Mouse (Mus musculus): ENCODE results near the gene Rap1a. TPM values are rescaled to one million over a fixed set of nuclear protein-coding genes. Genes with fewer than 3 reads are reported as not detected.

The Rap1a gene
- polyA plus RNA-seq, 1 experiment, result 6.9 TPM

- Histone ChIP-seq H3K27ac (ENCODE audit: control insufficient read depth, insufficient read depth, low read depth, low read length) (no peak overlapping the region), H3K27me3 (ENCODE audit: control insufficient read depth, insufficient read depth, low read length) (no peaks in the 10 kb centered on the region), H3K4me3 (ENCODE audit: control insufficient read depth, low read depth, low read length) (no peak overlapping the region), H3K4me1 (ENCODE audit: control insufficient read depth, insufficient read depth, low read length) (no peaks in the 10 kb centered on the region), H3K36me3 (ENCODE audit: control insufficient read depth, insufficient read depth, low read length) (no peaks in the 10 kb centered on the region)
- no peak for TF ChIP-seq CTCF (IDR thresholded peaks at IDR 0.05; ENCODE audit: control insufficient read depth, insufficient read depth, insufficient replicate concordance, low read depth, low read length)
- TF ChIP-seq POLR2A (IDR thresholded peaks at IDR 0.05; ENCODE audit: control insufficient read depth, low read depth, low read length), result no peak
Measured at GRCm38 (mm10) chr3:105758658-105759057, 42.5 kb downstream of the Rap1a start.

DNA sequence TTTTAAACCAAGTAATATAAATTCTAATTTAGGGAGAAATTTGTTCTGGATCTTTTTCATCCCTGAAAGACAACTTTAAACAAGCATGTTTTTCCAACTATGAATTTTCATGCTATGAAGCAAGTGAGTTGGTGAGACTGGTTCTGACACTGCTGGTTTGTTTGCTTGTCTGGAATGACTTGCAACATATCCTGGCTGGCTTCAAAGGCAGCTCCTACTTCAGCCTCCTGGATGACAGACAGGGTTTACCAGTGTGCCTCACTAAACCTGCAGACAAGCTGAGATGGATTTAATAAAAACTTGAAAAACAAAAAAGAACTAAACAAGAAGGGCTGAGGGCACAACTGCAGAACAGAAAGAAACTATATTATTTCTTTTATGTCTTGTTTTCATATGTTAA is 43.0 kb downstream of the Rap1a start:
- Histone ChIP-seq H3K27ac (ENCODE audit: control insufficient read depth, insufficient read depth, low read depth, low read length) (no peak overlapping the region), H3K27me3 (ENCODE audit: control insufficient read depth, insufficient read depth, low read length) (no peaks in the 10 kb centered on the region), H3K4me3 (ENCODE audit: control insufficient read depth, low read depth, low read length) (no peak overlapping the region), H3K36me3 (ENCODE audit: control insufficient read depth, insufficient read depth, low read length) (no peaks in the 10 kb centered on the region), H3K4me1 (ENCODE audit: control insufficient read depth, insufficient read depth, low read length) (no peaks in the 10 kb centered on the region)
- TF ChIP-seq POLR2A (IDR thresholded peaks at IDR 0.05; ENCODE audit: control insufficient read depth, low read depth, low read length), result no peak
- no peak for TF ChIP-seq CTCF (IDR thresholded peaks at IDR 0.05; ENCODE audit: control insufficient read depth, insufficient read depth, insufficient replicate concordance, low read depth, low read length)

GRCm38 (mm10) chr3:105757323-105758083 is 43.6 kb downstream of the Rap1a start:
- TF ChIP-seq POLR2A (IDR thresholded peaks at IDR 0.05; ENCODE audit: control insufficient read depth, low read depth, low read length), result no peak
- TF ChIP-seq CTCF (IDR thresholded peaks at IDR 0.05; ENCODE audit: control insufficient read depth, insufficient read depth, insufficient replicate concordance, low read depth, low read length), result no peak
- no peaks in the 10 kb centered on the region for H3K4me1 ChIP-seq (ENCODE audit: control insufficient read depth, insufficient read depth, low read length)
- H3K36me3 ChIP-seq (ENCODE audit: control insufficient read depth, insufficient read depth, low read length), result no peaks in the 10 kb centered on the region
- no peak overlapping the region for H3K4me3 ChIP-seq (ENCODE audit: control insufficient read depth, low read depth, low read length)
- H3K27me3 ChIP-seq (ENCODE audit: control insufficient read depth, insufficient read depth, low read length), result no peaks in the 10 kb centered on the region
- H3K27ac ChIP-seq (ENCODE audit: control insufficient read depth, insufficient read depth, low read depth, low read length), result no peak overlapping the region

- no peaks in the 10 kb centered on the region for H3K4me1 ChIP-seq (ENCODE audit: control insufficient read depth, insufficient read depth, low read length)
- no peaks in the 10 kb centered on the region for H3K36me3 ChIP-seq (ENCODE audit: control insufficient read depth, insufficient read depth, low read length)
- no peak overlapping the region for H3K27ac ChIP-seq (ENCODE audit: control insufficient read depth, insufficient read depth, low read depth, low read length)
- no peak for TF ChIP-seq CTCF (IDR thresholded peaks at IDR 0.05; ENCODE audit: control insufficient read depth, insufficient read depth, insufficient replicate concordance, low read depth, low read length)
- no peak for TF ChIP-seq POLR2A (IDR thresholded peaks at IDR 0.05; ENCODE audit: control insufficient read depth, low read depth, low read length)
- H3K27me3 ChIP-seq (ENCODE audit: control insufficient read depth, insufficient read depth, low read length), result no peaks in the 10 kb centered on the region
- no peak overlapping the region for H3K4me3 ChIP-seq (ENCODE audit: control insufficient read depth, low read depth, low read length)
Measured at GRCm38 (mm10) chr3:105756505-105756904, 44.6 kb downstream of the Rap1a start.

- no peak for TF ChIP-seq POLR2A (IDR thresholded peaks at IDR 0.05; ENCODE audit: control insufficient read depth, low read depth, low read length)
- no peak for TF ChIP-seq CTCF (IDR thresholded peaks at IDR 0.05; ENCODE audit: control insufficient read depth, insufficient read depth, insufficient replicate concordance, low read depth, low read length)
- no peaks in the 10 kb centered on the region for H3K4me1 ChIP-seq (ENCODE audit: control insufficient read depth, insufficient read depth, low read length)
Measured at GRCm38 (mm10) chr3:105755123-105755522, 46.0 kb downstream of the Rap1a start.

DNA sequence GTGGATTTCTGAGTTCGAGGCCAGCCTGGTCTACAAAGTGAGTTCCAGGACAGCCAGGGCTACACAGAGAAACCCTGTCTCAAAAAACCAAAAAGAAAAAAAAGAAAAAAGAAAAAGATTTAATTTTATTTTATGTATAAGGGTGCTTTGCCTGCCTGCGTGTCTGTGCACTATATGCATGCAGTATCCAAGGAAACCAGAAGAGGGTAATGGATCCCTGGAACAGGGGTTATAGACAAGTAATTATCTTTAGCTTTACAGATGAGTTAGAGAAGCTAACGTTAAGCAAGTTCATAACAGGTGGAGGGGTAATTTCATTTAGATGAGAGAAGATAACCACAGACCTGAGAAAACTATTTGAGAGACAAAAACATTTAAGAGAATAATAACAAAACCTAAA is 47.0 kb downstream of the Rap1a start:
- TF ChIP-seq CTCF (IDR thresholded peaks at IDR 0.05; ENCODE audit: control insufficient read depth, insufficient read depth, insufficient replicate concordance, low read depth, low read length) (no peak), POLR2A (IDR thresholded peaks at IDR 0.05; ENCODE audit: control insufficient read depth, low read depth, low read length) (no peak)
- H3K36me3 ChIP-seq (ENCODE audit: control insufficient read depth, insufficient read depth, low read length), result no peaks in the 10 kb centered on the region
- no peak overlapping the region for H3K27ac ChIP-seq (ENCODE audit: control insufficient read depth, insufficient read depth, low read depth, low read length)
- no peak overlapping the region for H3K4me3 ChIP-seq (ENCODE audit: control insufficient read depth, low read depth, low read length)
- no peaks in the 10 kb centered on the region for H3K4me1 ChIP-seq (ENCODE audit: control insufficient read depth, insufficient read depth, low read length)
- no peaks in the 10 kb centered on the region for H3K27me3 ChIP-seq (ENCODE audit: control insufficient read depth, insufficient read depth, low read length)

More at GRCm38 (mm10) chr3:105755123-105755522, 46.0 kb downstream of the Rap1a start:
- Histone ChIP-seq H3K27me3 (ENCODE audit: control insufficient read depth, insufficient read depth, low read length) (no peaks in the 10 kb centered on the region), H3K4me3 (ENCODE audit: control insufficient read depth, low read depth, low read length) (no peak overlapping the region), H3K36me3 (ENCODE audit: control insufficient read depth, insufficient read depth, low read length) (no peaks in the 10 kb centered on the region), H3K27ac (ENCODE audit: control insufficient read depth, insufficient read depth, low read depth, low read length) (no peak overlapping the region)

GRCm38 (mm10) chr3:105750810-105751209 is 50.3 kb downstream of the Rap1a start:
- Histone ChIP-seq H3K4me1 (ENCODE audit: control insufficient read depth, insufficient read depth, low read length) (no peaks in the 10 kb centered on the region), H3K4me3 (ENCODE audit: control insufficient read depth, low read depth, low read length) (no peak overlapping the region), H3K27ac (ENCODE audit: control insufficient read depth, insufficient read depth, low read depth, low read length) (no peak overlapping the region), H3K27me3 (ENCODE audit: control insufficient read depth, insufficient read depth, low read length) (no peaks in the 10 kb centered on the region), H3K36me3 (ENCODE audit: control insufficient read depth, insufficient read depth, low read length) (no peaks in the 10 kb centered on the region)
- TF ChIP-seq CTCF (IDR thresholded peaks at IDR 0.05; ENCODE audit: control insufficient read depth, insufficient read depth, insufficient replicate concordance, low read depth, low read length) (no peak), POLR2A (IDR thresholded peaks at IDR 0.05; ENCODE audit: control insufficient read depth, low read depth, low read length) (no peak)

Data from testis, adult 2 months (tissue).